Mouse (Mus musculus) ES-E14 (cell line): Measurements from ENCODE around the gene Igfbp3. TPM values are rescaled to one million over a fixed set of nuclear protein-coding genes. Genes with fewer than 3 reads are reported as not detected.

Experiments
- DNase-seq: peaks from one replicate; pipeline ENCODE4 v3.0.0-alpha.2; 2013; ENCODE audit warnings: low read depth, low spot score
- H3K27ac ChIP-seq: 2 replicates; pipeline ENCODE4 v1.5.1; 2012; ENCODE audit warnings: low read depth, mild to moderate bottlenecking, low read length, moderate library complexity, mixed read lengths; ENCODE audit not compliant: poor library complexity, insufficient read depth, severe bottlenecking
- H3K36me3 ChIP-seq: 2 replicates; pipeline ENCODE4 v1.6.1; 2012; ENCODE audit warnings: mild to moderate bottlenecking, low read length, moderate library complexity, mixed read lengths; ENCODE audit not compliant: control insufficient read depth, poor library complexity, insufficient read depth, severe bottlenecking
- H3K4me1 ChIP-seq, 2 experiments: fragments of 150-350 bp in 1 of 2; sonication (generic) in 1 of 2; 2 replicates each; pipeline ENCODE4 v1.6.1; 2012; ENCODE audit warnings: low read length in 2 of 2, mild to moderate bottlenecking in 1 of 2, mixed read lengths in 1 of 2; ENCODE audit not compliant: control insufficient read depth in 2 of 2, insufficient read depth in 2 of 2, poor library complexity in 1 of 2
- H3K4me3 ChIP-seq, 2 experiments: fragments of 150-350 bp in 1 of 2; sonication (generic) in 1 of 2; 2 replicates each; pipeline ENCODE4 v1.5.1; 2012; ENCODE audit warnings: low read length in 2 of 2, low read depth in 1 of 2, mild to moderate bottlenecking in 1 of 2, mixed read lengths in 1 of 2; ENCODE audit not compliant: insufficient read depth in 1 of 2, poor library complexity in 1 of 2, severe bottlenecking in 1 of 2
- H3K9ac ChIP-seq: 2 replicates; pipeline ENCODE4 v1.6.1; 2012; ENCODE audit warnings: low read depth, mild to moderate bottlenecking, low read length, mixed read lengths; ENCODE audit not compliant: poor library complexity, insufficient read depth, severe bottlenecking
- H3K9me3 ChIP-seq: fragments of 150-350 bp; sonication (generic); 2 replicates; pipeline ENCODE4 v1.6.1; 2012; ENCODE audit warnings: low read depth, mild to moderate bottlenecking, low read length; ENCODE audit not compliant: control insufficient read depth, insufficient read depth
- CHD2 ChIP-seq: IDR thresholded peaks from 2 replicates; pipeline ENCODE4 v1.6.1; 2014; ENCODE audit warnings: mild to moderate bottlenecking, low read depth, low read length, inconsistent platforms
- HCFC1 ChIP-seq: IDR thresholded peaks from 2 replicates; pipeline ENCODE4 v1.6.1; 2012; ENCODE audit warnings: low read length, inconsistent platforms, borderline replicate concordance; ENCODE audit not compliant: insufficient read depth
- MAFK ChIP-seq: IDR thresholded peaks from 2 replicates; pipeline ENCODE4 v1.6.1; 2014; ENCODE audit warnings: mild to moderate bottlenecking, low read depth, low read length, inconsistent platforms; ENCODE audit not compliant: insufficient read depth
- ZC3H11A ChIP-seq: IDR thresholded peaks from 2 replicates; pipeline ENCODE4 v1.6.1; 2012; ENCODE audit warnings: low read depth, mild to moderate bottlenecking, inconsistent platforms, low read length, borderline replicate concordance
- ZNF384 ChIP-seq: IDR thresholded peaks from 2 replicates; pipeline ENCODE4 v1.6.1; 2012; ENCODE audit warnings: low read depth, low read length, inconsistent platforms
- in situ Hi-C, 2 experiments: fragments of 600-800 bp; cut with MboI; formaldehyde crosslinking; loops; one replicate each; pipeline ENCODE4 v1.15.1; 2025; ENCODE audit warnings: low sequenced_read_pairs in 2 of 2, inconsistent platforms in 1 of 2; ENCODE audit not compliant: unreplicated experiment in 2 of 2
- total RNA-seq: library from RNA; depleted of rRNA; stranded (reverse); fragments of 300-350 nt; gene quantifications from 2 replicates; pipeline ENCODE4 v1.2.3, GENCODE M21; 2012

The Igfbp3 gene
- total RNA-seq, 1 experiment = 53.5 TPM

- TF ChIP-seq ZC3H11A (peak; percentile 99), HCFC1 (no peak), MAFK (no peak), CHD2 (no peak), ZNF384 (0 out of 2 replicates have a peak, but pooled peaks have one; percentile 8)
- no peaks in the 10 kb centered on the region for H3K36me3 ChIP-seq
- no peaks in the 10 kb centered on the region for H3K9me3 ChIP-seq
- in situ Hi-C loops = loop anchor here (10.0 to 25.0 kb wide), 2 partner anchors 1030 to 1173 kb away; no protein-coding TSS in a partner anchor
- H3K27ac ChIP-seq = no peak overlapping the region
- H3K4me3 ChIP-seq = peak overlapping the region in 1 of 2 experiments; percentile 56; a peak in 2 of 4 replicates
- no peak overlapping the region for H3K9ac ChIP-seq
- DNase-seq = peak; percentile 51
- H3K4me1 ChIP-seq = no peaks in the 10 kb centered on the region; a peak in 1 of 4 replicates
These were observed 1.0 kb upstream of the Igfbp3 start for GRCm38 (mm10) chr11:7214761-7215160.

DNA sequence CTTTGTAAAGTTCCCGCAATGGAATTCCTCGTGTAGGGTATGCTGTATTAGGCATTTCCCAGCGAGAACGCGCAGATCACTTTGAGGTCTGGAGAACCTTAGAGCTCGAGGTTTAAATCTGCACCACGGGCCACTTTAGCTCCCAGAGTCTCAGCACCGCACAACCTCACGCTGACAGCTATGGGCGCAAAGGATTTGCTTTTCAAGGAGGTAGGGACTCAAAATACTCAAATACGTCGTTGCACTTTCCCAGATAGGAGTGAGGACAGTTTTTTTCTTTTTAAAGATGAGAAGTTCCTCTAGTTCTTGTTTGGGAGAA is 578 bp upstream of the Igfbp3 start:
- Histone ChIP-seq H3K9me3 (no peaks in the 10 kb centered on the region), H3K4me1 (no peaks in the 10 kb centered on the region; a peak in 1 of 4 replicates), H3K36me3 (peaks cover 2% of the 10 kb centered on the region), H3K4me3 (peak overlapping the region; percentile 56 to 81), H3K9ac (peak overlapping the region; percentile 85; the same call in 1 of the 2 replicates), H3K27ac (no peak overlapping the region)
- DNase-seq = peak; percentile 7
- no peak for TF ChIP-seq CHD2
- no peak for TF ChIP-seq ZNF384
- no peak for TF ChIP-seq HCFC1
- TF ChIP-seq MAFK = no peak
- no peak for TF ChIP-seq ZC3H11A
- in situ Hi-C loops = loop anchor here (10.0 to 25.0 kb wide), 2 partner anchors 1030 to 1173 kb away; no protein-coding TSS in a partner anchor

GRCm38 (mm10) chr11:7213161-7213500 is 592 bp downstream of the Igfbp3 start:
- Histone ChIP-seq H3K27ac (no peak overlapping the region), H3K9me3 (no peaks in the 10 kb centered on the region), H3K4me1 (no peaks in the 10 kb centered on the region; a peak in 1 of 4 replicates), H3K9ac (peak overlapping the region; percentile 85), H3K4me3 (peak overlapping the region; percentile 56 to 81), H3K36me3 (peaks cover 12% of the 10 kb centered on the region)
- DNase-seq = peak; percentile 35
- in situ Hi-C loops = loop anchor here (10.0 to 25.0 kb wide), 2 partner anchors 1032 to 1174 kb away; no protein-coding TSS in a partner anchor
- TF ChIP-seq HCFC1 (no peak), MAFK (no peak), ZC3H11A (no peak), ZNF384 (no peak), CHD2 (no peak)

DNA sequence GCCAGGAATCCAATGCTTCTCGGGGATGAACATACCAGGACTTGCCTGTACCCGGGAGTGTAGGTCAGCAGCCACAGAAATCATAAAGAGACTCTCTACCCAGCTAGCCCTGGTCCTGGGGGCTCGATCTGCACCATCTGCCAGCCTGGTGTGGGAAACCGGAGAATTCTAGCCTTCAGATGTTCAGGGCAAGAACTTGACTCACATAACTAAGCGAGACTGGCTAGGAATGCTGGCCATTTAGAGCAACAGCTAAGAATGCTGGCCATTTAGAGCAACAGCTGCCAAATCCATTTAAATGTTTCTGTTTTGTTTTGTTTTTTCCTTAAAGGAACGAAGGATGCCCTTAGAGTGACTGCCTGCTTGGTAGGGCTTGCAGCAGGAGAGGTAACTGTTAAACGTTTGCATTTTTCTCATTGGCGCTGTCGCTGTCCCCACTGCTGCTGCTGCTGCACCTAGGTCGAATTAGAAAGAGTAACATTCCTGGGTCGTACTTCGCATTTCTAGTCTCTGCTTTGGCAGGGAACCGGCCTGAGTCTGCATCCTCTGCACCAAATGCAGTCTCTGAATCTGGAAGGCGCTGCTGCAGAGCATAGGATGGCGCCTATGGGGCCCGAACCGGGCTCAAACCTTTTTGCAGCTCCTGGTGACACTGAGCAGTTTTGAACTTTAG is 1.5 kb downstream of the Igfbp3 start:
- Histone ChIP-seq H3K4me3 (peak overlapping the region in 1 of 2 experiments; percentile 56; a peak in 1 of 4 replicates), H3K27ac (no peak overlapping the region), H3K4me1 (no peaks in the 10 kb centered on the region; a peak in 1 of 4 replicates), H3K36me3 (peaks cover 12% of the 10 kb centered on the region), H3K9ac (no peak overlapping the region), H3K9me3 (no peaks in the 10 kb centered on the region)
- no peak for DNase-seq
- in situ Hi-C loops = loop anchor here (10.0 to 25.0 kb wide), 2 partner anchors 1033 to 1175 kb away; no protein-coding TSS in a partner anchor
- TF ChIP-seq ZNF384 (no peak), ZC3H11A (no peak), MAFK (no peak), HCFC1 (no peak), CHD2 (no peak)
